ENCODE assay signal across 8 mouse cellular contexts in genomic region chr11:97437745-97438144, GRCm38 (mm10). TPM values are rescaled to one million over a fixed set of nuclear protein-coding genes. Genes with fewer than 3 reads are reported as not detected.
DNase-seq lines count a peak whose midpoint lies in the region; ATAC-seq lines count a peak whose summit lies in the region.

No protein-coding gene starts in this region.

- peak overlapping the region; percentile 93 to 94 for H3K27ac ChIP-seq in heart, embryonic 14.5 days (replicated peaks in 1 of 2; ENCODE audit: control insufficient read depth in 1 of 2, insufficient read depth in 1 of 2, low read depth in 2 of 2, low read length in 2 of 2)
- no peak overlapping the region for H3K27ac ChIP-seq in midbrain, embryonic 13.5 days

- ATAC-seq in megakaryocyte, adult 5-6 weeks (ENCODE audit: poor library complexity, severe bottlenecking): no peak
- peak; percentile 38 for ATAC-seq in heart, embryonic 14.5 days (ENCODE audit: insufficient number of reproducible peaks, insufficient read depth, low FRiP score, low read depth)
- ATAC-seq in midbrain, embryonic 13.5 days: no peak

- no peaks in the 10 kb centered on the region for H3K27me3 ChIP-seq in megakaryocyte, embryonic 14.5 days (replicated peaks)
- no peaks in the 10 kb centered on the region for H3K27me3 ChIP-seq in heart, embryonic 14.5 days (ENCODE audit: control insufficient read depth, insufficient read depth, low read length)
- H3K27me3 ChIP-seq in midbrain, embryonic 13.5 days: peaks cover 52% of the 10 kb centered on the region

- WGBS in heart, embryonic 14.5 days: 4% methylated on average over 4 of the region's 5 CpGs
- 12% methylated on average over 5 of the region's 5 CpGs for WGBS in midbrain, embryonic 13.5 days

- peak; percentile 77 for DNase-seq in embryo, embryonic 10 days (ENCODE audit: low spot score)
- DNase-seq in kidney, postnatal 14 days: peak; percentile 94
- peak; percentile 89 to 94 for DNase-seq in lung, postnatal 4 days
- DNase-seq in c-Kit-positive CD71-positive TER-119-positive erythroid progenitor cells, embryonic 14.5 days (ENCODE audit: low spot score): no peak

- H3K4me1 ChIP-seq in megakaryocyte, embryonic 14.5 days: peaks cover 98% of the 10 kb centered on the region
- H3K4me1 ChIP-seq in heart, embryonic 14.5 days (ENCODE audit: control insufficient read depth in 2 of 2, insufficient read depth in 2 of 2, low read length in 2 of 2): peaks cover 67 to 86% of the 10 kb centered on the region in 2 experiments
- peaks cover 48% of the 10 kb centered on the region for H3K4me1 ChIP-seq in midbrain, embryonic 13.5 days (replicated peaks)

- H3K9ac ChIP-seq in heart, embryonic 14.5 days (ENCODE audit: low read length): peak overlapping the region; percentile 59
- H3K9ac ChIP-seq in midbrain, embryonic 13.5 days (replicated peaks): no peak overlapping the region

- H3K4me2 ChIP-seq in heart, embryonic 14.5 days (ENCODE audit: low read length): peak overlapping the region; percentile 74
- H3K4me2 ChIP-seq in midbrain, embryonic 13.5 days (replicated peaks): no peak overlapping the region

- peaks cover 15% of the 10 kb centered on the region for H3K36me3 ChIP-seq in megakaryocyte, embryonic 14.5 days (replicated peaks; ENCODE audit: low read length)
- no peaks in the 10 kb centered on the region for H3K36me3 ChIP-seq in heart, embryonic 14.5 days (ENCODE audit: control insufficient read depth, insufficient read depth, low read length)
- no peaks in the 10 kb centered on the region for H3K36me3 ChIP-seq in midbrain, embryonic 13.5 days

- H3K4me3 ChIP-seq in megakaryocyte, embryonic 14.5 days (replicated peaks): peak overlapping the region; percentile 64
- H3K4me3 ChIP-seq in heart, embryonic 14.5 days (ENCODE audit: control insufficient read depth in 1 of 2, insufficient read depth in 1 of 2, low read depth in 1 of 2, low read length in 2 of 2): no peak overlapping the region
- no peak overlapping the region for H3K4me3 ChIP-seq in midbrain, embryonic 13.5 days (replicated peaks)

- no peaks in the 10 kb centered on the region for H3K9me3 ChIP-seq in megakaryocyte, embryonic 14.5 days
- H3K9me3 ChIP-seq in heart, embryonic 14.5 days (ENCODE audit: control insufficient read depth, low read length): no peaks in the 10 kb centered on the region
- no peaks in the 10 kb centered on the region for H3K9me3 ChIP-seq in midbrain, embryonic 13.5 days

RNA-seq across cellular contexts. Expression of gene Arhgap23, which starts 22.4 kb away (rescaled TPM):
- 85.6 and 94.5 TPM in 2 replicates for polyA plus RNA-seq in megakaryocyte, embryonic 14.5 days (2012; ENCODE audit: insufficient read depth, low replicate concordance)
- 7.7 and 9.8 TPM in 2 replicates for total RNA-seq in megakaryocyte, adult 5-6 weeks (2015)
- total RNA-seq in megakaryocyte, adult 5-6 weeks (2017): 5.8 and 9.4 TPM in 2 replicates
- polyA plus RNA-seq in heart, embryonic 14.5 days (2014; fragmentation: Nextera tagmentation; extraction: Ambion mirVana): 7.1 and 8.4 TPM in 2 replicates
- polyA plus RNA-seq in midbrain, embryonic 13.5 days (2015; fragmentation: Nextera tagmentation; extraction: Ambion mirVana): 5.1 and 6.5 TPM in 2 replicates
